In the genomic region with DNA sequence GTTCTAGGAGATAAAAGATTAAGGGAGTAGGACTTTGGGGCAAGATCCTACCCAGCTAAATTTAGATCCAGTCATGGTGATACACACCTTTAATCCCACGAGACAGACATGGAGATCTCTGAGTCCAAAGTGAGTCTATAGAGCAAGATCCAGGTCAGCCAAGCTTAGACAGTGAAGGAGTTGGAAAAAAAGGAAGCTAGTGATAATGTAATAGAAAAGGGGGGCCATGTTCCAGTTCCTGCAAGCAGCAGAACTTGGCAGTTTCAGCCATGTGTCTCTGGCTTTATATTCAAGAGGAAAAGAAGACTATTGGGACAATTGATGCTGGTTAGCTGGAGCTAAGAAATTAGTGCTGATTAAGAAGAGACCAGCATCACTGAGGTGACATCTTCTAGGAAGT, we compare ENCODE assay signal across 20 mouse cellular contexts. TPM values are rescaled to one million over a fixed set of nuclear protein-coding genes. Genes with fewer than 3 reads are reported as not detected.
DNase-seq lines count a peak whose midpoint lies in the region; ATAC-seq and TF ChIP-seq lines count a peak whose summit lies in the region.
"Had no signal": no experiment of that assay in that cellular context is flagged by ENCODE, and none has a peak within 500 bp of the region (broad histone marks: within the 10 kb centered on the region; RNA-seq: fewer than 3 reads in every experiment).

No protein-coding gene starts in this region.

- TF ChIP-seq CTCF in liver, postnatal 0 days (IDR thresholded peaks at IDR 0.05; ENCODE audit: low read depth), result no peak
- TF ChIP-seq CTCF in MEL (IDR thresholded peaks at IDR 0.05 in 2 of 3, conservative IDR thresholded peaks at IDR 0.05 in 1 of 3; ENCODE audit: control insufficient read depth in 1 of 3, insufficient read depth in 1 of 3, low read depth in 2 of 3, low read length in 3 of 3, poor library complexity in 1 of 3, severe bottlenecking in 1 of 3), result no peak

- no peak for TF ChIP-seq POLR2A in MEL (IDR thresholded peaks at IDR 0.05; ENCODE audit: control insufficient read depth in 1 of 2, insufficient read depth in 1 of 2, low read depth in 1 of 2, low read length in 2 of 2, poor library complexity in 1 of 2)

- no peak for TF ChIP-seq EP300 in liver, postnatal 0 days (IDR thresholded peaks at IDR 0.05; ENCODE audit: low read depth)
- TF ChIP-seq EP300 in MEL (IDR thresholded peaks at IDR 0.05; ENCODE audit: low read depth in 1 of 2, low read length in 2 of 2), result no peak; a peak in 1 of 4 replicates

- no peaks in the 10 kb centered on the region for H3K9me3 ChIP-seq in liver, embryonic 13.5 days (replicated peaks)
- no peaks in the 10 kb centered on the region for H3K9me3 ChIP-seq in liver, postnatal 0 days (ENCODE audit: low read length)
- no peaks in the 10 kb centered on the region for H3K9me3 ChIP-seq in MEL (replicated peaks; ENCODE audit: insufficient read depth, low read length)
- H3K9me3 ChIP-seq in liver, embryonic 15.5 days (replicated peaks), result no peaks in the 10 kb centered on the region
- H3K9me3 ChIP-seq: embryonic facial prominence, embryonic 10.5 days; embryonic facial prominence, embryonic 12.5 days; forebrain, embryonic 13.5 days; forebrain, embryonic 15.5 days had no signal

- H3K27ac ChIP-seq in liver, embryonic 13.5 days, result peak overlapping the region; percentile 40
- no peak overlapping the region for H3K27ac ChIP-seq in liver, postnatal 0 days (ENCODE audit: low read depth)
- H3K27ac ChIP-seq in MEL (ENCODE audit: control insufficient read depth, low read depth, low read length), result no peak overlapping the region; the same call in 1 of the 2 replicates
- H3K27ac ChIP-seq in liver, embryonic 15.5 days (replicated peaks), result peak overlapping the region; percentile 56
- H3K27ac ChIP-seq: embryonic facial prominence, embryonic 10.5 days; embryonic facial prominence, embryonic 12.5 days; forebrain, embryonic 13.5 days; forebrain, embryonic 15.5 days had no signal

- no peaks in the 10 kb centered on the region for H3K27me3 ChIP-seq in liver, embryonic 13.5 days
- H3K27me3 ChIP-seq in liver, postnatal 0 days (ENCODE audit: insufficient read depth, low read length), result no peaks in the 10 kb centered on the region
- no peaks in the 10 kb centered on the region for H3K27me3 ChIP-seq in MEL (ENCODE audit: control insufficient read depth in 1 of 2, insufficient read depth in 2 of 2, low read length in 2 of 2)
- no peaks in the 10 kb centered on the region for H3K27me3 ChIP-seq in liver, embryonic 15.5 days
- H3K27me3 ChIP-seq: embryonic facial prominence, embryonic 12.5 days; forebrain, embryonic 13.5 days; forebrain, embryonic 15.5 days had no signal

- H3K4me1 ChIP-seq in liver, embryonic 13.5 days (replicated peaks), result peaks cover 80% of the 10 kb centered on the region
- peaks cover 27% of the 10 kb centered on the region for H3K4me1 ChIP-seq in liver, postnatal 0 days (ENCODE audit: insufficient read depth)
- H3K4me1 ChIP-seq in MEL (ENCODE audit: control insufficient read depth in 1 of 2, insufficient read depth in 2 of 2, low read length in 2 of 2), result peaks cover 19 to 20% of the 10 kb centered on the region in 2 experiments
- peaks cover 87% of the 10 kb centered on the region for H3K4me1 ChIP-seq in liver, embryonic 15.5 days (replicated peaks)
- H3K4me1 ChIP-seq: embryonic facial prominence, embryonic 12.5 days had no signal

- H3K36me3 ChIP-seq in liver, embryonic 13.5 days, result no peaks in the 10 kb centered on the region
- H3K36me3 ChIP-seq in liver, postnatal 0 days (replicated peaks; ENCODE audit: insufficient read depth, low read length), result no peaks in the 10 kb centered on the region
- H3K36me3 ChIP-seq in MEL (ENCODE audit: control insufficient read depth in 1 of 2, insufficient read depth in 2 of 2, low read length in 2 of 2), result peaks cover 0 to 28% of the 10 kb centered on the region in 2 experiments; a peak in 2 of 4 replicates
- H3K36me3 ChIP-seq in liver, embryonic 15.5 days (replicated peaks), result no peaks in the 10 kb centered on the region
- H3K36me3 ChIP-seq: embryonic facial prominence, embryonic 10.5 days; embryonic facial prominence, embryonic 12.5 days; forebrain, embryonic 15.5 days had no signal

- ATAC-seq in liver, embryonic 13.5 days (ENCODE audit: low read depth), result no peak
- no peak for ATAC-seq in liver, postnatal 0 days
- ATAC-seq in liver, embryonic 15.5 days (ENCODE audit: insufficient read depth), result no peak
- ATAC-seq: activated CD4-positive, CD25-positive, alpha-beta regulatory T cell, adult 4 months; forebrain, embryonic 13.5 days; forebrain, embryonic 15.5 days; forebrain, postnatal 0 days; Patski had no signal

- no peak overlapping the region for H3K4me3 ChIP-seq in liver, embryonic 13.5 days (replicated peaks)
- no peak overlapping the region for H3K4me3 ChIP-seq in liver, postnatal 0 days (ENCODE audit: low read depth, low read length)
- no peak overlapping the region for H3K4me3 ChIP-seq in MEL (ENCODE audit: control insufficient read depth in 1 of 2, insufficient read depth in 1 of 2, low read depth in 2 of 2, low read length in 2 of 2)
- H3K4me3 ChIP-seq in liver, embryonic 15.5 days (replicated peaks), result no peak overlapping the region
- H3K4me3 ChIP-seq: embryonic facial prominence, embryonic 10.5 days; embryonic facial prominence, embryonic 12.5 days; forebrain, embryonic 13.5 days; forebrain, embryonic 15.5 days had no signal

- TF ChIP-seq RAD21 in MEL (IDR thresholded peaks at IDR 0.05; ENCODE audit: low read depth, low read length), result no peak

- WGBS in liver, embryonic 13.5 days (ENCODE audit: insufficient replicate concordance), result 31% methylated on average over 1 of the region's 1 CpGs
- 57% methylated on average over 1 of the region's 1 CpGs for WGBS in liver, postnatal 0 days (ENCODE audit: insufficient replicate concordance)
- WGBS in liver, embryonic 15.5 days (ENCODE audit: insufficient replicate concordance), result 37% methylated on average over 1 of the region's 1 CpGs

- 0 out of 2 replicates have a peak overlapping the region, but pooled peaks have one; percentile 1 for H3K4me2 ChIP-seq in liver, embryonic 13.5 days
- no peak overlapping the region for H3K4me2 ChIP-seq in liver, postnatal 0 days (ENCODE audit: low read depth, low read length)
- no peak overlapping the region for H3K4me2 ChIP-seq in liver, embryonic 15.5 days
- H3K4me2 ChIP-seq: embryonic facial prominence, embryonic 12.5 days; forebrain, embryonic 13.5 days; forebrain, embryonic 15.5 days had no signal

- no peak overlapping the region for H3K9ac ChIP-seq in liver, embryonic 13.5 days
- no peak overlapping the region for H3K9ac ChIP-seq in liver, postnatal 0 days (replicated peaks)
- H3K9ac ChIP-seq in MEL (ENCODE audit: control insufficient read depth, low read depth, low read length, poor library complexity, severe bottlenecking), result no peak overlapping the region
- H3K9ac ChIP-seq in liver, embryonic 15.5 days, result 0 out of 2 replicates have a peak overlapping the region, but pooled peaks have one; percentile 6
- H3K9ac ChIP-seq: embryonic facial prominence, embryonic 12.5 days; forebrain, embryonic 13.5 days; forebrain, embryonic 15.5 days; forebrain, postnatal 0 days had no signal

- DNase-seq in liver, embryonic 13.5 days, result no peak
- DNase-seq in liver, postnatal 0 days, result no peak
- peak; percentile 59 for DNase-seq in MEL (ENCODE audit: low read depth, low spot score)
- no peak for DNase-seq in heart, adult 11 months
- DNase-seq: adrenal gland, adult 8-10 months; adrenal gland, postnatal 14 days; adrenal gland, postnatal 36 days; cerebellum, adult 11-12 months; cerebellum, adult 2 months; cerebellum, adult 9-10 months; cerebellum, postnatal 10 days; cerebellum, postnatal 25 days; forebrain, postnatal 0 days had no signal

- H3K79me2 ChIP-seq in MEL (ENCODE audit: control insufficient read depth, insufficient read depth, low read length, poor library complexity), result no peaks in the 10 kb centered on the region

TF ChIP-seq in MEL, 35 proteins besides CTCF, POLR2A, EP300 and RAD21:
- no peak for TF ChIP-seq POLR2AphosphoS2 (IDR thresholded peaks at IDR 0.05; ENCODE audit: low read length)
- no peak for TF ChIP-seq ZNF384 (IDR thresholded peaks at IDR 0.05; ENCODE audit: low read depth, low read length)
- TF ChIP-seq USF1 (IDR thresholded peaks at IDR 0.05; ENCODE audit: low read depth, low read length), result no peak
- peak; percentile 50; the same call in 1 of the 2 replicates for TF ChIP-seq GATA1 (IDR thresholded peaks at IDR 0.05; ENCODE audit: low read depth, low read length)
- no peak for TF ChIP-seq ZMIZ1 (IDR thresholded peaks at IDR 0.05; ENCODE audit: low read depth, low read length)
- peak; percentile 54; the same call in 1 of the 2 replicates for TF ChIP-seq MYC (IDR thresholded peaks at IDR 0.05; ENCODE audit: low read depth, low read length)
- no peak for TF ChIP-seq E2F4 (IDR thresholded peaks at IDR 0.05; ENCODE audit: borderline replicate concordance, low read depth, low read length)
- TF ChIP-seq TAL1 (IDR thresholded peaks at IDR 0.05; ENCODE audit: low read length), result 0 out of 2 replicates have a peak, but pooled peaks have one; percentile 9
- peak; percentile 33; the same call in 1 of the 2 replicates for TF ChIP-seq RCOR1 (IDR thresholded peaks at IDR 0.05; ENCODE audit: low read depth, low read length)
- no peak for TF ChIP-seq BHLHE40 (IDR thresholded peaks at IDR 0.05; ENCODE audit: borderline replicate concordance, low read depth, low read length)
- no peak for TF ChIP-seq CHD1 (IDR thresholded peaks at IDR 0.05; ENCODE audit: low read depth, low read length)
- no peak for TF ChIP-seq SIN3A (IDR thresholded peaks at IDR 0.05; ENCODE audit: low read length)

RNA-seq across cellular contexts. Expression of gene Cd47, which starts 43.4 kb away (rescaled TPM):
- polyA plus RNA-seq in liver, embryonic 13.5 days (2015; fragmentation: Nextera tagmentation; extraction: Ambion mirVana), result 301 and 344 TPM in 2 replicates
- 285 and 286 TPM in 2 replicates for polyA plus RNA-seq in liver, postnatal 0 days (2015; fragmentation: Nextera tagmentation; extraction: Ambion mirVana)
- 57.5 and 86.6 TPM in 2 replicates for total RNA-seq in MEL (2012; rRNA removed)
- 10 to 100 TPM; 45.9 to 51.7 TPM for polyA plus RNA-seq in MEL (2012; ENCODE audit: insufficient read depth in 1 of 2, insufficient read length in 2 of 2, low read depth in 1 of 2, low replicate concordance in 2 of 2, missing spikeins in 1 of 2)
- polyA plus RNA-seq in liver, embryonic 15.5 days (2015; fragmentation: Nextera tagmentation; extraction: Ambion mirVana), result 266 and 301 TPM in 2 replicates

Comparison
In these comparisons a context has a peak if more than half of its experiments do, and no peak if none do; other contexts are left out.
1. H3K27ac ChIP-seq: peak in liver, embryonic 13.5 days (single experiment) and liver, embryonic 15.5 days (single experiment); none in liver, postnatal 0 days (single experiment) and MEL (single experiment).